In genomic region chr3:27907301-27907700, GRCm38 (mm10) we compare ENCODE assay signal across 28 mouse cellular contexts. TPM values are rescaled to one million over a fixed set of nuclear protein-coding genes. Genes with fewer than 3 reads are reported as not detected.
A peak's percentile ranks its signal among the peaks of the same experiment; 100 is the strongest.
DNase-seq lines count a peak whose midpoint lies in the region; ATAC-seq lines count a peak whose summit lies in the region.
"Had no signal": no experiment of that assay in that cellular context is flagged by ENCODE, and none has a peak within 500 bp of the region (broad histone marks: within the 10 kb centered on the region; RNA-seq: fewer than 3 reads in every experiment).

No protein-coding gene starts in this region.

- H3K27me3 ChIP-seq in liver, embryonic 12.5 days (replicated peaks), result no peaks in the 10 kb centered on the region
- H3K27me3 ChIP-seq in liver, embryonic 16.5 days (ENCODE audit: control insufficient read depth, insufficient read depth, low read depth, low read length), result no peaks in the 10 kb centered on the region
- H3K27me3 ChIP-seq: forebrain, embryonic 13.5 days; heart, embryonic 13.5 days; hindbrain, embryonic 12.5 days; hindbrain, embryonic 15.5 days had no signal

- WGBS in liver, embryonic 12.5 days (ENCODE audit: insufficient replicate concordance), result 29% methylated on average over 2 of the region's 2 CpGs
- WGBS in liver, embryonic 16.5 days (ENCODE audit: insufficient replicate concordance), result 15% methylated on average over 2 of the region's 2 CpGs

- no peaks in the 10 kb centered on the region for H3K36me3 ChIP-seq in liver, embryonic 12.5 days
- H3K36me3 ChIP-seq in liver, embryonic 16.5 days (ENCODE audit: control insufficient read depth, insufficient read depth), result no peaks in the 10 kb centered on the region
- H3K36me3 ChIP-seq: forebrain, embryonic 10.5 days; heart, embryonic 13.5 days; hindbrain, embryonic 12.5 days; hindbrain, embryonic 15.5 days had no signal

- no peak overlapping the region for H3K9ac ChIP-seq in liver, embryonic 12.5 days
- no peak overlapping the region for H3K9ac ChIP-seq in liver, embryonic 16.5 days (ENCODE audit: low read depth, low read length)
- H3K9ac ChIP-seq: forebrain, embryonic 13.5 days; heart, embryonic 13.5 days; hindbrain, embryonic 12.5 days; hindbrain, embryonic 15.5 days had no signal

- peak; percentile 73 for DNase-seq in heart, adult 11 months
- no peak for DNase-seq in heart, adult 8-10 months (ENCODE audit: low spot score)
- no peak for DNase-seq in liver
- DNase-seq in thymus, postnatal 4 days, result no peak
- DNase-seq in adrenal gland, postnatal 10 days, result no peak
- DNase-seq: adrenal gland, adult 8-10 months; adrenal gland, postnatal 36 days; cerebellum, adult 18-20 months; cerebellum, adult 9-10 months; cerebellum, postnatal 14 days; gastrocnemius, postnatal 10 days; gastrocnemius, postnatal 36 days had no signal

- H3K9me3 ChIP-seq in liver, embryonic 12.5 days (replicated peaks), result no peaks in the 10 kb centered on the region
- H3K9me3 ChIP-seq in liver, embryonic 16.5 days (replicated peaks; ENCODE audit: control insufficient read depth, low read length), result no peaks in the 10 kb centered on the region; the same call in 1 of the 2 replicates
- H3K9me3 ChIP-seq: forebrain, embryonic 10.5 days; forebrain, embryonic 13.5 days; hindbrain, embryonic 12.5 days; hindbrain, embryonic 15.5 days had no signal

- H3K4me1 ChIP-seq in liver, embryonic 12.5 days, result peaks cover 13% of the 10 kb centered on the region
- peaks cover 8% of the 10 kb centered on the region for H3K4me1 ChIP-seq in liver, embryonic 16.5 days (ENCODE audit: control insufficient read depth, low read depth, low read length)
- H3K4me1 ChIP-seq: hindbrain, embryonic 12.5 days; hindbrain, embryonic 15.5 days had no signal

- H3K4me3 ChIP-seq in liver, embryonic 12.5 days, result no peak overlapping the region
- no peak overlapping the region for H3K4me3 ChIP-seq in liver, embryonic 16.5 days (ENCODE audit: low read depth, low read length)
- H3K4me3 ChIP-seq: forebrain, embryonic 10.5 days; forebrain, embryonic 13.5 days; heart, embryonic 13.5 days; hindbrain, embryonic 12.5 days; hindbrain, embryonic 15.5 days had no signal

- no peak overlapping the region for H3K4me2 ChIP-seq in liver, embryonic 12.5 days
- H3K4me2 ChIP-seq in liver, embryonic 16.5 days (ENCODE audit: low read depth, low read length), result no peak overlapping the region
- H3K4me2 ChIP-seq: forebrain, embryonic 13.5 days; heart, embryonic 13.5 days; hindbrain, embryonic 12.5 days; hindbrain, embryonic 15.5 days had no signal

- 0 out of 2 replicates have a peak, but pooled peaks have one; percentile 48 for ATAC-seq in liver, embryonic 12.5 days
- ATAC-seq in liver, embryonic 16.5 days (ENCODE audit: low read depth), result peak; percentile 77
- ATAC-seq: activated CD4-positive, CD25-positive, alpha-beta regulatory T cell, adult 4 months; forebrain, embryonic 13.5 days; forebrain, embryonic 16.5 days had no signal

- no peak overlapping the region for H3K27ac ChIP-seq in liver, embryonic 12.5 days
- H3K27ac ChIP-seq in liver, embryonic 16.5 days (ENCODE audit: low read length), result no peak overlapping the region
- H3K27ac ChIP-seq: forebrain, embryonic 10.5 days; forebrain, embryonic 13.5 days; heart, embryonic 13.5 days; hindbrain, embryonic 12.5 days; hindbrain, embryonic 15.5 days had no signal

RNA-seq across cellular contexts. Expression of gene Tmem212, which starts 11.1 kb away (rescaled TPM):
- not detected for total RNA-seq in heart, adult 8-10 months (2022)
- not detected in 2 replicates for polyA plus RNA-seq in liver, embryonic 12.5 days (2016; fragmentation: Nextera tagmentation; extraction: Ambion mirVana)
- not detected in 2 replicates for polyA plus RNA-seq in liver, embryonic 16.5 days (2015; fragmentation: Nextera tagmentation; extraction: Ambion mirVana)
- total RNA-seq in adrenal gland, postnatal 10 days (2021), result not detected
- total RNA-seq: adrenal gland, adult 8-10 months; adrenal gland, postnatal 36 days; ES-E14; gastrocnemius, adult 18-20 months; gastrocnemius, postnatal 10 days; gastrocnemius, postnatal 36 days; granulocyte monocyte progenitor cell, adult 5-6 weeks; heart, postnatal 25 days; hematopoietic stem cell, adult 5-6 weeks had no signal
- polyA plus RNA-seq: activated CD4-positive, CD25-positive, alpha-beta regulatory T cell, adult 4 months; embryonic facial prominence, embryonic 11.5 days; forebrain, embryonic 10.5 days; forebrain, embryonic 13.5 days; forebrain, embryonic 16.5 days; heart, embryonic 13.5 days; heart, embryonic 16.5 days; hindbrain, embryonic 12.5 days; hindbrain, embryonic 15.5 days had no signal

RNA-seq across cellular contexts. Expression of gene Pld1, which starts 31.2 kb away (rescaled TPM):
- total RNA-seq in heart, adult 8-10 months (2022), result 10 to 100 TPM in 2 of 4 experiments, 1 to 10 TPM in 2; 8.4 to 11.4 (median 10.6) TPM
- polyA plus RNA-seq in liver, embryonic 12.5 days (2016; fragmentation: Nextera tagmentation; extraction: Ambion mirVana), result 2.6 and 2.8 TPM in 2 replicates
- 5.9 and 6.8 TPM in 2 replicates for polyA plus RNA-seq in liver, embryonic 16.5 days (2015; fragmentation: Nextera tagmentation; extraction: Ambion mirVana)
- total RNA-seq in adrenal gland, postnatal 10 days (2021), result 10 to 100 TPM; 11.7 to 12.6 TPM
